Mouse (Mus musculus): ENCODE results near the gene Ncoa6.

The Ncoa6 gene

DNA sequence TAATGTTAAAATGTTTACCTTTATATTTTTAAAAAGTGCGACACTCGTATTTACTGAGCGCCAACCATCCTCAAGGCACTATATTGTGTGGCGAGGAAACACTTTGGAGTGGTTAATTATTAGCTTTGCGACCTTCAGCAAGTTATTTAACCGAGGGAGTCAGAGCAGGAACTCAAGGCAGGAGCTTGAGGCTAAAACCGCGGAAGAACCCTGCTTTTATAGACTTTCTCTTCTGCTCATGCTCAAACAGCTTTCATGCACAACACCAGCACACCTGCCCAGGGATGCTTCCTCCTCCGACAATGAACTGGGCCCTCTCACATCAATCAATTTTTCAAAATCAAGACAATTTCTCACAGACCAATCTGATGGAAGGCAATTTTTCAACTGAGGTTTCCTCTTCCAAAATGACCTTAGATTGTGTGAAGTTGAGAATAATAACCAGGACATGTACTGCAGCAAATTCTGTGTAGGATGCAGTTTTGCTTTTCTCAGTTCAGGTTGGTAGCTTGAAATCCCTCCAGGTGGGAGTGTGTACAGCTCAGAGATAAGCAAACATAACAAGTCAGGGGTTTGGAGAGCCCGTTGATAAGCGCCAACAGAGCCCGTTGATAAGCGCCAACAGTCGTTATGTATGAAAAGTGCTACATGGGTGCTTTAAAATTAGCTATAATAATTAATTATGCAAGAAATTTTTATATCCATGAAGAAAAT lies 115.9 kb downstream of the Ncoa6 start:
- DNase-seq = no peak

DNA sequence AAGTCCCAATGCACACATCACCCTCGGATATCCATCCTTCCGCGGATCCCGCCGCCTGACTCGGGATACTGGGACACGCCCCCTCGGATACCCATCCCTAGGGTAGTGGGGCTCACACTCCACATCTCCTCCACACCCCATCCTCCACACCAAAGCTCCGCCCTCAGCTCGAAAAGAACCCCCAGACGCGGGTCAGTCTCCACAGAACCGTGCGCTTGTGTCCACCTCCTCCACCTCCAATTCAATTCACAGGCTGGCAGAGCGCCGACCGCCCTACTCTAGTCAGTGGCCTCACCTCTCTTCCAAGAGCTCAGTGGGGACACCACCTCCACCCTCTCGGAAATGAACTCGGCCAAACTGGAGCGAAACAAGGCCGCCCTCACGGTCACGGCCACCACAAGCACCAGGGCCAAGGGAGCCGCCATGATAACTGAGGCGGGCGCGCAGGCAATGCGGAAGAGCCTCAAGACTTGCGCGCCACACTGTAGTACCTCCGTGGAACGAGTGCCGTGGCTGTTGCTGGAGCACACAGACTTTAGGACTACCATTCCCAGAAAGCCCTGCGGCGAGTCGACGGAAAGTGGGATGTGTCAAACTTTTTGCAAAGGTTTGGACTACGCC lies 116.6 kb downstream of the Ncoa6 start, which contains the start of gene Pigu:
Pigu (minus strand) TSS at position 460 of the 621 bp plus-strand sequence.
- peak; percentile 98 for DNase-seq

DNA sequence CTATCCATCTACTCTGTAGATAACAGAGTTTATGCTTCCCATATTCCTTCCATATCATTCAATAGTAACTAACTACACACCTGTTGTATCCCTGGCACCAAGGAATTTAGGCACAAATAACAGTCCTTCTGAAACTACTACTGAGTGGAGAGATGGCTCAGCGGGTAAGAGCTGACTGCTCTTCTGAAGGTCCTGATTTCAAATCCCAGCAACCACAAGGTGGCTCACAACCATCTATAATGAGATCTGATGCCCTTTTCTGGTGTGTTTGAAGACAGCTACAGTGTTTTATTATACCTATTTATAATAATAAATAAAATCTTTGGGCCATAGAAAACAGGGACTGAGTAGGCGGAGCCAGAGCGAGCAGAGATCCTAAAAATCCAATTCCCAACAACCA lies 119.3 kb downstream of the Ncoa6 start:
- DNase-seq = peak; percentile 25

DNA sequence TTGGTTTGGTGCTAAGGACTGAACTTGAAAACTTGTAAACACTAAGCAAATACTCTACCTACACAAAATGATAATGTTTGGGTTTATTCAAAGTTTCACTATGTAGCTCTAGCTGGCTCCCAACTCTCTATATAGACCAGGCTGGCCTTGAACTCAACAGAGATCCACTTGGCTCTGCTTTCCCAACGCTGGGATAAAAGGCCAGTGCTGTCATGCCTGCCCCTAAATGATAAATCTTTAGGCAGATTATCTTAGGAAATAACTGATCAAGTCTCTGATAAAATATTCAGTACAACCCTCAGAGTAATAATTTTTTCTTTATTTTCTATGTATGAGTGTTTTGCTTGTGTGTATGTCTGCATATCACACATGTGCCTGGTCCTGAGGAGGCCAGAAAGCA lies 127.0 kb downstream of the Ncoa6 start:
- no peak for DNase-seq
